Mouse (Mus musculus): Measurements from ENCODE around the gene Lhx2. TPM values are rescaled to one million over a fixed set of nuclear protein-coding genes. Genes with fewer than 3 reads are reported as not detected.

The Lhx2 gene
- polyA plus RNA-seq, 1 experiment from 2014 or later: 0.39 TPM

- H3K36me3 ChIP-seq (ENCODE audit: insufficient read depth): no peaks in the 10 kb centered on the region
- no peak overlapping the region for H3K4me3 ChIP-seq (ENCODE audit: low read depth, low read length)
- H3K9ac ChIP-seq: no peak overlapping the region
- peaks cover 44% of the 10 kb centered on the region for H3K27me3 ChIP-seq (ENCODE audit: insufficient read depth, low read length)
- no peak overlapping the region for H3K4me2 ChIP-seq
- H3K4me1 ChIP-seq (ENCODE audit: insufficient read depth): no peaks in the 10 kb centered on the region
- 4% methylated on average over 29 of the region's 29 CpGs for WGBS
- ATAC-seq (ENCODE audit: insufficient read depth) (no peak), DNase-seq (no peak)
- TF ChIP-seq CTCF (IDR thresholded peaks at IDR 0.05; ENCODE audit: low read depth): no peak
- H3K27ac ChIP-seq (ENCODE audit: low read depth): no peak overlapping the region
- no peaks in the 10 kb centered on the region for H3K9me3 ChIP-seq (ENCODE audit: low read depth, low read length)
Observed at GRCm38 (mm10) chr2:38378849-38379545, 39.9 kb downstream of the Lhx2 start.

DNA sequence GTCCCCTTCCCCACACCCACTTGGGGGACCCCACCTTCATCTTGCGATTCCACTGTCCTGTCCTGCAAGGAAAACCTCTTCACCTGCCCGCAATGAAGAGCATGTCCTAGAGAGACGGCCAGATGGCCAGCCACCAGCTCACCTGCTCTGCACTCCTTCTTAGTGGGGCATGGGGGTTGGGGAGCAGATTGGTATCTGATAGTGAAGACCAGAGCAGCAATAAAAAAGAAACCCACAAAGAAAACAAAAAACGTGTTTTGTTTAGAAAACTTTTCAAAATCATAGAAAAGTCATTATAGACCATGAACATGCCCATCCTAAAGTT, 40.4 kb downstream of the Lhx2 start:
- no peak for TF ChIP-seq CTCF (IDR thresholded peaks at IDR 0.05; ENCODE audit: low read depth)
- DNase-seq (no peak), ATAC-seq (ENCODE audit: insufficient read depth) (no peak)
- H3K36me3 ChIP-seq (ENCODE audit: insufficient read depth): no peaks in the 10 kb centered on the region
- no peaks in the 10 kb centered on the region for H3K9me3 ChIP-seq (ENCODE audit: low read depth, low read length)
- H3K4me3 ChIP-seq (ENCODE audit: low read depth, low read length): no peak overlapping the region
- no peak overlapping the region for H3K9ac ChIP-seq
- WGBS: 7% methylated on average over 4 of the region's 4 CpGs
- no peaks in the 10 kb centered on the region for H3K4me1 ChIP-seq (ENCODE audit: insufficient read depth)
- no peak overlapping the region for H3K27ac ChIP-seq (ENCODE audit: low read depth)
- no peak overlapping the region for H3K4me2 ChIP-seq
- peaks cover 44% of the 10 kb centered on the region for H3K27me3 ChIP-seq (ENCODE audit: insufficient read depth, low read length)

- Histone ChIP-seq H3K9me3 (ENCODE audit: low read depth, low read length) (no peaks in the 10 kb centered on the region), H3K27ac (ENCODE audit: low read depth) (no peak overlapping the region), H3K4me1 (ENCODE audit: insufficient read depth) (no peaks in the 10 kb centered on the region), H3K4me2 (no peak overlapping the region), H3K4me3 (ENCODE audit: low read depth, low read length) (no peak overlapping the region), H3K27me3 (ENCODE audit: insufficient read depth, low read length) (peaks cover 40% of the 10 kb centered on the region), H3K9ac (no peak overlapping the region), H3K36me3 (ENCODE audit: insufficient read depth) (no peaks in the 10 kb centered on the region)
- no peak for TF ChIP-seq CTCF (IDR thresholded peaks at IDR 0.05; ENCODE audit: low read depth)
- no peak for DNase-seq
- ATAC-seq (ENCODE audit: insufficient read depth): no peak
- 29% methylated on average over 10 of the region's 10 CpGs for WGBS
Observed at GRCm38 (mm10) chr2:38380136-38381083, 41.3 kb downstream of the Lhx2 start.

GRCm38 (mm10) chr2:38387568-38388262, 48.6 kb downstream of the Lhx2 start:
- Histone ChIP-seq H3K9ac (no peak overlapping the region), H3K36me3 (ENCODE audit: insufficient read depth) (no peaks in the 10 kb centered on the region), H3K4me1 (ENCODE audit: insufficient read depth) (no peaks in the 10 kb centered on the region), H3K27ac (ENCODE audit: low read depth) (no peak overlapping the region), H3K9me3 (ENCODE audit: low read depth, low read length) (no peaks in the 10 kb centered on the region), H3K4me3 (ENCODE audit: low read depth, low read length) (no peak overlapping the region), H3K27me3 (ENCODE audit: insufficient read depth, low read length) (no peaks in the 10 kb centered on the region), H3K4me2 (no peak overlapping the region)
- no peak for DNase-seq
- TF ChIP-seq CTCF (IDR thresholded peaks at IDR 0.05; ENCODE audit: low read depth): no peak
- ATAC-seq (ENCODE audit: insufficient read depth): no peak
- 71% methylated on average over 10 of the region's 10 CpGs for WGBS

GRCm38 (mm10) chr2:38394977-38395868, 56.1 kb downstream of the Lhx2 start:
- Histone ChIP-seq H3K4me3 (ENCODE audit: low read depth, low read length) (no peak overlapping the region), H3K4me2 (no peak overlapping the region), H3K27ac (ENCODE audit: low read depth) (no peak overlapping the region), H3K9ac (no peak overlapping the region), H3K27me3 (ENCODE audit: insufficient read depth, low read length) (no peaks in the 10 kb centered on the region), H3K36me3 (ENCODE audit: insufficient read depth) (no peaks in the 10 kb centered on the region), H3K4me1 (ENCODE audit: insufficient read depth) (no peaks in the 10 kb centered on the region), H3K9me3 (ENCODE audit: low read depth, low read length) (no peaks in the 10 kb centered on the region)
- no peak for TF ChIP-seq CTCF (IDR thresholded peaks at IDR 0.05; ENCODE audit: low read depth)
- DNase-seq (peak; percentile 33), ATAC-seq (ENCODE audit: insufficient read depth) (no peak)
- WGBS: 46% methylated on average over 17 of the region's 17 CpGs

DNA sequence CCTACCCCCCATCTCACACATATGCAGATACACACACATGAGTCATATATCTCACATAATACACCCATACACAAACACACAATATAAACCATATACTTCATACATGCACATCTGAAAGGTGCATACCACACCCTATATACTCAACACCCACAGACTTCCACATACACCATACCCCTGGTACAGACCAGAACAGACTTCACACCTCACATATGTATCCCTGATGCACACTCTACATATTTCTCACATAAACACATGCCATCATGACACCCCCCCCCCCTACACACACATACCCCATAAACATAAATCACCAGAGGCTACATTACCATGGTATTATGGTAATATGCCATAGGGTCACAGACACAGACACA, 56.8 kb downstream of the Lhx2 start:
- no peak for DNase-seq
- Histone ChIP-seq H3K9me3 (ENCODE audit: low read depth, low read length) (no peaks in the 10 kb centered on the region), H3K27me3 (ENCODE audit: insufficient read depth, low read length) (no peaks in the 10 kb centered on the region), H3K4me1 (ENCODE audit: insufficient read depth) (no peaks in the 10 kb centered on the region), H3K4me2 (no peak overlapping the region), H3K4me3 (ENCODE audit: low read depth, low read length) (no peak overlapping the region), H3K36me3 (ENCODE audit: insufficient read depth) (no peaks in the 10 kb centered on the region), H3K27ac (ENCODE audit: low read depth) (no peak overlapping the region), H3K9ac (no peak overlapping the region)
- no peak for ATAC-seq (ENCODE audit: insufficient read depth)
- TF ChIP-seq CTCF (IDR thresholded peaks at IDR 0.05; ENCODE audit: low read depth): no peak

All from lung, embryonic 14.5 days (tissue).